Comparison of ENCODE assay signal across 17 mouse cellular contexts in the genomic region with DNA sequence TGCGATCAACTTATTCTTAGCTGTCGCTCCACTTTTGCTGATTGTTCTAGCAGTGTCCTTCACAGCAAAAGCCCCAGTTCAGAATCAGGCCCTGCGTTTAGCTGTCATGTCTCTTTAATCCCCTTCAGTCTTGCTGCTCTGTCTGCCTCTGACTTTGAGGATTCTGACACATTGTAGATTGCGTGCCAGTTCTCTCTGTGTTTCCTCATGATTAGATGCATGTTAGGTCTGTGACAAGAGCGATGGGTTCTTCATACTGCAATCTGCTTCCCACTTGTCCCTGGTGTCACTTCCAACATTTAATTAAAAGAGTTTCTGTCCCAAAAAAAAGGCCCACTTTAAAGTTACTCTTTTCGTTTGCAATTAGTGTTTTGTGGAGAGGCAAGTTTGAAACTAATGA.
"Had no signal": no experiment of that assay in that cellular context is flagged by ENCODE, and none has a peak within 500 bp of the region (broad histone marks: within the 10 kb centered on the region; RNA-seq: fewer than 3 reads in every experiment).

No protein-coding gene starts in this region.

- ATAC-seq: lung, postnatal 0 days; midbrain, embryonic 13.5 days; midbrain, embryonic 15.5 days had no signal

- H3K27ac ChIP-seq: lung, embryonic 15.5 days; macrophage; midbrain, embryonic 13.5 days; midbrain, embryonic 15.5 days; neural tube, embryonic 12.5 days; stomach, embryonic 15.5 days; stomach, postnatal 0 days had no signal

- DNase-seq: lung, adult 2 months; lung, postnatal 14 days; lung, postnatal 36 days; right cerebral cortex, postnatal 14 days; thymus, adult 2 months; thymus, postnatal 25 days; thymus, postnatal 4 days had no signal

- H3K36me3 ChIP-seq: lung, embryonic 15.5 days; midbrain, embryonic 13.5 days; midbrain, embryonic 15.5 days; neural tube, embryonic 12.5 days; stomach, embryonic 15.5 days had no signal

- H3K9ac ChIP-seq: lung, embryonic 15.5 days; midbrain, embryonic 13.5 days; midbrain, embryonic 15.5 days; neural tube, embryonic 12.5 days; stomach, embryonic 15.5 days had no signal

- H3K27me3 ChIP-seq: megakaryocyte, embryonic 14.5 days; midbrain, embryonic 13.5 days; midbrain, embryonic 15.5 days; neural tube, embryonic 12.5 days; stomach, embryonic 15.5 days had no signal

- H3K4me3 ChIP-seq: lung, embryonic 15.5 days; megakaryocyte, embryonic 14.5 days; midbrain, embryonic 13.5 days; midbrain, embryonic 15.5 days; neural tube, embryonic 12.5 days; stomach, embryonic 15.5 days had no signal

- H3K4me2 ChIP-seq: lung, embryonic 15.5 days; midbrain, embryonic 11.5 days; midbrain, embryonic 13.5 days; midbrain, embryonic 15.5 days; neural tube, embryonic 12.5 days; stomach, embryonic 15.5 days had no signal

- H3K4me1 ChIP-seq: lung, embryonic 15.5 days; megakaryocyte, embryonic 14.5 days; midbrain, embryonic 13.5 days; midbrain, embryonic 15.5 days; neural tube, embryonic 12.5 days; stomach, embryonic 15.5 days had no signal

- H3K9me3 ChIP-seq: lung, embryonic 15.5 days; megakaryocyte, embryonic 14.5 days; midbrain, embryonic 13.5 days; midbrain, embryonic 15.5 days; neural tube, embryonic 12.5 days; stomach, embryonic 15.5 days had no signal
